Mouse (Mus musculus): ENCODE measurements around the gene Tma7. TPM values are rescaled to one million over a fixed set of nuclear protein-coding genes. Genes with fewer than 3 reads are reported as not detected.

Gene Tma7
- total RNA-seq, 2 experiments from 2014 or later = 113 to 530 TPM

DNA sequence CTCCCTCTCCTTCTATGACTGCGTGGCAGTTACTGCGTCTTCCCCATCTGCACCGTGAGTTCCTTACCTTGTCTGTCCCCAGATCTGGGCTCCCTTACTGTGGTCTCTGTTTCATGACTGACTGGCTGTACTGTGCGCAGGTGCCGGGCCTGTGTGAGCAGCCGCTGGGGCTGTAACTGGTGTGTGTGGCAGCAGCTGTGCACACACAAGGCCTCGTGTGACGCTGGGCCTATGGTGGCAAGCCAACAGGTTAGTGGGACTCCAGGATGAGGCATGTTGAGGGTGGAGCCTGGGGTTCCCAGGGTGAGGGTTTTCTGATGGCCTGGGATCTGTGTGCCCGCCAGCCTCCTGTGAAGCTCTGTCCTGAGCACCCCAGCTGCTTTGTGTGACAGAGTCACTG lies 21.7 kb upstream of the Tma7 start:
- no peak for ATAC-seq (replicated peaks; ENCODE audit: low FRiP score, low TSS enrichment, poor library complexity, severe bottlenecking)

DNA sequence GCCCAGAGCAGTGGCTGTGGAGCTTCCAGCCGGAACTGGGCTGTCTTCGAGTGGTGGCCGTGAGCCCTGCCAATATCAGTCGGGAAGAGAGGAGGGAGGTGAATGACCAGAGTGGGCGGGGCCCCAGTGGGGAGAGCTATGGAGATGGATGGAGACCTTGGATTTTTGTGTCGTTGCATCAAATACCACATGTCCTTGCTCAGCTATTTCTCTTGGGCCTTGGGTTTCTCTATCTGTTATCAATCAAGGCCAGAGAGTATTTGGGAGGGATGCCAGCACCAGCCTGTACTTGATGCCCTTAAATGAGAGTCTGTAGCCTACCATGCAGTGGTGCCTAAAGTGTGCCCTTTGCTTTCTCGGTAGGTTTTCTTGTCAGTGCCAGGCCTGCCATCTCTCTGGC lies 20.9 kb upstream of the Tma7 start:
- peak; percentile 58 for ATAC-seq (replicated peaks; ENCODE audit: low FRiP score, low TSS enrichment, poor library complexity, severe bottlenecking)

DNA sequence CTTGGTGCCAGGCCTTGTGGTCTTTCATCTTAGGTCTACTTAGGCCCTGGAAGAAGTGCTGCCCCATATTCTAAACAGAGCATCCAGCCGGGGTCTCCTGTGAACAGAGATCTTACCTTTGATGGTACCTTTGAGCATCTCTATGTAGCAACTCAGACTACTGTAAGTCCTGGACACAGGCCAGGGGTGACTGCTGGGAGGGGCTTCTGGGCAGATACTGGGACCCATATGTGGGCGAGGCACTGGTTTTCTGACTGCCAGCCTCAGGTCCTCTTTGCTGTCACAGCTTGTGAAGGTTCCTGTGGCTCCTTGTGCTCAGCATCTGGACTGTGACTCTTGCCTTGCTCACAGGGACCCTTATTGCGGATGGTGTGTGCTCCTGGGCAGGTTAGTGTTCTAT lies 20.2 kb upstream of the Tma7 start:
- no peak for ATAC-seq (replicated peaks; ENCODE audit: low FRiP score, low TSS enrichment, poor library complexity, severe bottlenecking)

DNA sequence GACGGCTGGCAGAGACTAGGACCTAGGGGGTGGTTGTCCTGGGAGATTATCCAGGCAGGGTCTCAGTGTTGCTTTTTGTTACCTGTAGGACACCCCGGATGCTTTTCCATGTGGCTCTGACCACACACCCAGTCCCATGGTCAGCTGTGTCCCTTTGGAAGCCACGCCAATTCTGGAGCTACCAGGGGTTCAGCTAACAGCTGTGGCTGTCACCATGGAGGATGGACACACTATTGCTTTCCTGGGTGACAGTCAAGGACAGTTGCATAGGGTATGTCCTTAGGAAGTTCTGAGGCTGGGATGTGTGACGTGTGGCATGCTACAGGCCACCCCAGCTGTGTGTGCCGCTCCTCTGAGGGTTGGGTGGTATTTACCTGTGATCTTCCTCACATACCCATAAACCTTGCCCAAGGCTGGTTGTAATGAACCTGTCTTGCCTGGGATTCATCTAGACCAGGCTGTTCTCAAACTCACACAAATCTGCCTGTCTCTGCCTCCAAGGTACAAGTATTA lies 19.6 kb upstream of the Tma7 start:
- ATAC-seq (replicated peaks; ENCODE audit: low FRiP score, low TSS enrichment, poor library complexity, severe bottlenecking) = no peak

DNA sequence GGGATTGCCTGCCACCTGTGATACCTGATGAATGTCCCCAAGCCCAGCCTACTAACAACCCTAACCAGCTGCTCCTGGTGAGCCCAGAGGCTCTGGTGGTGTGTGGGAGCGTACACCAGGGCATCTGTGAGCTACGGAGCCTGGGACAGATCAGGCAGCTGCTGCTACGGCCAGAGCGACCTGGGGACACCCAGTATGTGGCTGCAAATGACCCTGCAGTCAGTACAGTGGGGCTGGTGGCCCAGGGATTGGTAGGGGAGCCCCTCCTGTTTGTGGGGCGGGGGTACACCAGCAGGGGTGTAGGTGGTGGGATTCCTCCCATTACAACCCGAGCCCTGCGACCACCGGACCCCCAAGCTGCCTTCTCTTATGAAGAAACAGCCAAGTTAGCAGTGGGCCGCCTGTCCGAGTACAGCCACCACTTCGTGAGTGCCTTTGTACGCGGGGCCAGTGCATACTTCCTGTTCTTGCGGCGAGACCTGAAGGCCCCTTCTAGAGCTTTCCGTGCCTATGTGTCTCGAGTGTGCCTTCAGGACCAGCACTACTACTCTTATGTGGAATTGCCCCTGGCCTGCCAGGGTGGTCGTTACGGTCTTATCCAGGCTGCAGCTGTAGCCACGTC lies 18.0 kb upstream of the Tma7 start:
- ATAC-seq (replicated peaks; ENCODE audit: low FRiP score, low TSS enrichment, poor library complexity, severe bottlenecking) = no peak

DNA sequence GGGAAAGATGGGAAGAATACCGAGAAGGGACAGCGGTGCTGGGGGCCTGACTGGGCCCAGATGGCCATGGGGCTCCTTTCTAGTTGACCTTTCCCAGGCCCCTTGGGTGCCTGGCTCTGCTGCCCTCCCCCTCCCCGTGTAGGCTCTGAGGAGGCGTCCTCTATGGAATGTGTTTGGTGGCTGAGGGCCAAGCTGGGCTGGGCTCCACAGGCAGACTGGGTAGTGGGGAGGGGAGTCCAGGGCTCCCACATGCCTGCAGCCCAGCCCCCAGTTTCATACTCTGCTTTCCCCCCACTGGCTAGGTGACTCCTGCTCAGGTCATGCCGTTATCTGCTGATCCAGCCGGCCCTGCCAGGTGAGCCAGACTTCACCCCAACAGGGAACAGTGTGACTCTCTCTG lies 16.6 kb upstream of the Tma7 start:
- no peak for ATAC-seq (replicated peaks; ENCODE audit: low FRiP score, low TSS enrichment, poor library complexity, severe bottlenecking)

DNA sequence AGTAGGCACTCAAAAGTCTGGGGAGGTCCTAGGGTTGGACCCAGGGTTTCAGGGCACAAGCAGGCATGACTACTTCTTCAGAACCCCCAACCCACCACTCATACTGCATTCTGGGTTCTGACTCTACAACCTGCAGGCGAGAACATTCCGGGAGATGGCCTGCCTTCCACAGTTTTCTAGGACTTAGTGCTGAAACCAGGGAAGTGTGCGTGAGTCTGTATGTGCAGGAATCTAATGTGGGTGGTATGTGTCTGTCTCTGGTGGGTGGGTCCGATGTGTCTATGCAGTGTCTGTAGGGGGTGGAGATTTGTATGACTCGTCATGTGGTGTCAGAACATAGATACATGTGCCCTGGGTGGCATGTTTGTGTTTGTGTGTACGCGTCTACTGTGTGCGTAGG lies 16.0 kb upstream of the Tma7 start:
- no peak for ATAC-seq (replicated peaks; ENCODE audit: low FRiP score, low TSS enrichment, poor library complexity, severe bottlenecking)

DNA sequence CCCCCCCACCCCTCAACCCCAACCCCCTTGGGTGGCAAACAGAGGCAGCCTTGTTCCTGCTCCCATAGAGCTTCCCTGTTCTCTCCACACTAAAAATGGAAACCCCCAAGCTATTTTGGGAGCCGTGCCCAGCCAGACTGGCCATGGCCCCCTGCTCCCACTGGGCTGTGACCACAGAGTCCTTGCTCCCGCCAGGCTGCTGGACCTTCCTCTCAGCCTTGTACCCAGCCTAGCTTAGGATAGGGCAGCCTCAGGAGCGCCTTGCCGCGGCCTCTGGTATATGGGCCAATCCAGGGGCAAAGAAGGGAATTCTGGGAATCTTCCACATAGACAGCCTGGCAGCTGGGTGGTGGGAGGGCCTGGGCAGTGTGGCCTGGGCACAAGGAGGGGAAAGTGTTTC lies 15.4 kb upstream of the Tma7 start:
- no peak for ATAC-seq (replicated peaks; ENCODE audit: low FRiP score, low TSS enrichment, poor library complexity, severe bottlenecking)

DNA sequence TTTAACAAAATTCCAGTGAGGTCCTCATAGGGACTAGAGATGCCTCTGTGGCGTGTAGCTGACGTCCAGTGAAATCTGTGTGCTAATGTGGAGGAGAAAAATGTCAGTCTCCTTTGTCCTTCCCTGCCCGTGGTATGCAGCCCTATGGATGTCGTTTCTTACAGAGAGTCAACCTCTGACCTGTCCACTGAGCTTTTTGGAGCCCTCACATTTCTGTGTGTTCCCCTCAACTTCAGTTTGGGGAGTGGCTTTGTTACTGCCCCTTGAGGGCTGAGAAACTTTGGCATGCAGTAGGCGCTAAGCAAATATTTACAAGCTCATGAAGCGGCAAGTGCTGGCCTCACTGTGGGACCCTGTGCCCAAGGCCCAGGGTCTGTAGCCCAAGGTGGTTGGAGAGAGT lies 14.9 kb upstream of the Tma7 start:
- no peak for ATAC-seq (replicated peaks; ENCODE audit: low FRiP score, low TSS enrichment, poor library complexity, severe bottlenecking)

DNA sequence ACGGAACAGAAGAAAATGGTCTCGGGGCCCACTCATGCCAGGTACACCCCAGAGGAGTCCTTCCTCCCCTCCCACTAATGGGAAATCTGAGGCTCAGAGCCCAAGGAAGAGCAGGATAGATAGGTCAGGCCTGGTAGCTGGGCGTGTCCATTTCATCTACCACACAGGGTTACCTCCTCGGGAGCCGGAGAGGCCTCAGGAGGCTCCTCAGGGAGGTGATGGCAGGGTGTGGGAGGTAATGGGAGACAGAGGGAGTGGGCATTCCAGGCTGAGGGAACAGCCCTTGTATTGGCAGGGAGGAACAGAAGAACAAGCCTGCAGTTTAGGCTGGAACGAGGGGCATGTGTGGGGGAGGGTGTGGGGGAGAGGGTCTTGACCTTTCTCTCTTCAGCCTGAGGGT lies 14.5 kb upstream of the Tma7 start:
- no peak for ATAC-seq (replicated peaks; ENCODE audit: low FRiP score, low TSS enrichment, poor library complexity, severe bottlenecking)

DNA sequence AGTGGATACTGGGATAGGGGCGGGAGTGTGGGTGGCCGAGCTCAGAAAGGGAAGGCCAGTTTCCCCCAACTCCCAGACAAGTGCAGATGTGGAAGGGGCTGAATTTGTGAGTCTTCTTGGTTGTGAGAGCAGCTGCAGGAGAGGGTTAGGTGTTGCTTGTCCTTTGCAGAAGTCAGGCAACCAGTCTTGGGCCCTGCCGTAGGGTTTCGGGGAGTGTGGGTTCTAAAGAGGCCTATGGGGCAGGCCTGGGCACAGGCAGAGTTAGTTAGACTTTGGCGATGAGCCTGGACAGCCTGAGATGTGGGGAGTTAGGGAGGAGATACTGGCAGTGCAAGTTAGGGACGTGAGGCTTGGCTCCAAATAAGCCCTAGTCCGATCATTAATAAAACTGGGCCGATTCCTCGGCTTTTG lies 13.9 kb upstream of the Tma7 start:
- ATAC-seq (replicated peaks; ENCODE audit: low FRiP score, low TSS enrichment, poor library complexity, severe bottlenecking) = no peak

DNA sequence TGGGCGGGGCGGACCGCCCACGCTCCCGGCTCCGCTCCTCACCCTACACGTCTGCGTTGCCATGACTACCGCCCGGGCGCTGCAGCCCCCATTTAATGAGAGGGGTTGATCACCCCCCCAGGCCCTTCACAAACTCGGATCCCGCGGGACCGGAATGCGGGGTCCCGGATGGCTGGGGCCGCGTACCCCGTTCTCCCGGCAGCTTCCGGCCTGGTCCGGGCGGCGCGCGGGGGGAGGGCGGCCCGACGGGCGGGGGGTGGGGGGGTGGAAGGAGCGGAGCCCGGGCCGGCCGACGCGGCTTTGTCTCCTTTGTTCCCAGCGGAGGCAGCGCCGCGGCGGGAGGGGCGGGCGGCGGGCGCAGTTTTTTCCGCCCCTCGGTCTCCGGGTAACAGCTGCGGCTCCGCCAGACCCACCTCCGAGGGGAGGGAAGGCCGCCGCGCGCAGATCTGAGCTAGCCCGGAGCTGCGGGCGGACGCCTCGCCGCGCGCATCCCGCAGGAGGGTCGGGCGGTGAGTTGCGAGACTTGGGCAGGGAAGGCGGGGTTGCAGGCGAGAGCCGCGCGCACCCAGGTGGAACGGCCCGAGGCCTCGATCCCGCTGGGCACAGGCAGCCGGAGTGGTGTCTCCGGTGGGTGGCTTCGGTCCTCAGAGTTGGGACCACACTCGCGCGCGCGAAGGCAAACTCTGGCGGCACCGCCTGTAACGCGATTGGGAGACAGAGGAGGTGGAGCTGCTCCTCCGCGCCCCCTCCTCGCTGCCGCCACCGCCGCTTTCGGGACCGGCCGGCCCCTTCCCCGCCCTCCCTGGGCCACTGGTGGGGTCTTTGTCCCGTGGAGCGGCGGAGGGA lies 13.0 kb upstream of the Tma7 start, which contains the start of gene Plxnb1:
Gene Plxnb1, plus strand, starts transcription at position 253 of the 846 bp plus-strand sequence.
- ATAC-seq (replicated peaks; ENCODE audit: low FRiP score, low TSS enrichment, poor library complexity, severe bottlenecking) = peak; percentile 34; the same call in 1 of the 2 replicates

DNA sequence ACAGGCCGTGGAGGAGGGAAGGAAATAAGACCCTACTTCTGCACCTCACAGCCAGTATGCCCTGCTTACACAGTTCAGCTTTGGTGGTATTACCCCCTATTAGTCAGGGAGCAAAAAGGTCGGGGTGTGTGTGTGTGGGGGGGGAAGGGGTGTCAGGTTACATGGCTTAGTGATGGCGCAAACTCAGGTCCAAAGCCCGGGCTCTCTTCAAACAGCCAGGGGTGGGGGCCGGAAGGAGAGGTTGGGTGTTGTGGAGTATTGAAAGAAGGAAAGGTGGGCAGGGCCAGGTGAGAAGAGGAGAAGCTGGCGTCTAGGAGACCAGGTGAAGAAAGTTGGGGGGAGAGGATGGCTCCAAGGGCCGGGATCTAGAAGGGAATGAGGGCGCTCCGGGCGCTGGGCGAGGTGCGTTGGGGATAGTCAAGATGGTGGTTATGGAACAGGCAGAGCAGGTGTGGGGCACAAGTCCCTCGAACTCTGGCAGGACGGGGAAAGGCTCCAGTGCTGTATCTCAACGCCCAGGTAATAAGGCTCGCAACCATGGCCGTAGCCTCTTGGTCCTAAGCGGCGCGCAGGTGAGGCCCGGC lies 12.3 kb upstream of the Tma7 start:
- 0 out of 2 replicates have a peak, but pooled peaks have one; percentile 9 for ATAC-seq (replicated peaks; ENCODE audit: low FRiP score, low TSS enrichment, poor library complexity, severe bottlenecking)

DNA sequence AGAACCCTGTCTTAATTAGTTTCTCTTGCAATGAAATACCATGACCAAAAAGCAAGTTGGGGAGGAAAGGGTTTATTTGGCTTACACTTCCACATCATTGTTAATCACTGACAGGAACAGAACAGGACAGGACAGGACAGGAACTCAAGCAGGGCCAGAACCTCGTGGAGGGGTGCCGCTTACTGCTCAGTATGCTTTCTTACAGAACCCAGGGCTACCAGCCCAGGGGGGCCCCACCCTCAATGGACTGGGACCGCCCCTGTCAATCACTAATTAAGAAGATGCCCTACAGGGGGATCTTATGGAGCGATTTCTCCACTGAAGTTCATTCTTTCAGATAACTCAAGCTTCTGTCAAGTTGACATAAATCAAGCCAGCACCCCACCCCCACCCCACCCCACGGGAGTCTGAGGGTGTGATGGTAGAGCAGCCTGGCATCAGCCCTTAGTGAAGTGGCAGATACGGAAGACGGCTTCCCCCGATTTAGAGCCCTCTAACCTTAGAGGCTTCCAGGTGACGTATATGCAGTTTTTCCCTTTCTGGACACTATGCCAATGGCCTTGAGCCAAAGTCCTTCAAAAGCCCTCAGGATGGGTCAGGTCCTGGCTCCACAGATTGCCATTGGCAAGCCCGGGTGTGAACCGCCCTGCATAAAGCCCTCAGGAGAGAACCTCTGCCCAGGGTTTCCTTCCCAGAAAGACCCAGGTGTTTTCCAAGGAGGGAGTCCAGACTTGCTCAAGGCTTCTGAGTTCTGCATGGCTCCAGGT lies 11.6 kb upstream of the Tma7 start:
- ATAC-seq (replicated peaks; ENCODE audit: low FRiP score, low TSS enrichment, poor library complexity, severe bottlenecking) = no peak

DNA sequence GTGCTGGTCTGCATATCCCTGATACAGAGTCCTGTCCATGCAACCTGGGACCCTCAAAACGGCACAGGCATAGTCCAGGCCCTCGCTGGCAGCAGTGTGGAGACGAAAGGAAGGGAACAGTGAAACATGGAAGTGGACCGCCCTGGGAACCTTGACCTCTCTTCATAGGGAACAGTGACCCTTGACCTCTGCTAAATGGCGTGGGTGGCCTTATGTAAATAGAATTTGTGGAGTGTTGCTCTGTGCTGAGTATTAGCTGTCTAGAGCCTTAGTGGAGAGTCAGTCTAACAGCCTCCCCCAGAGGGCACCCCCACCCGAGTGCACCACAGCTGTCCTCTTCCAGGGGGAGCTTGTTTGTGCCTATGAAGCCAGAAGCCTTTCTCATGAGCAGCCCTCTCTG lies 10.4 kb upstream of the Tma7 start:
- no peak for ATAC-seq (replicated peaks; ENCODE audit: low FRiP score, low TSS enrichment, poor library complexity, severe bottlenecking)

DNA sequence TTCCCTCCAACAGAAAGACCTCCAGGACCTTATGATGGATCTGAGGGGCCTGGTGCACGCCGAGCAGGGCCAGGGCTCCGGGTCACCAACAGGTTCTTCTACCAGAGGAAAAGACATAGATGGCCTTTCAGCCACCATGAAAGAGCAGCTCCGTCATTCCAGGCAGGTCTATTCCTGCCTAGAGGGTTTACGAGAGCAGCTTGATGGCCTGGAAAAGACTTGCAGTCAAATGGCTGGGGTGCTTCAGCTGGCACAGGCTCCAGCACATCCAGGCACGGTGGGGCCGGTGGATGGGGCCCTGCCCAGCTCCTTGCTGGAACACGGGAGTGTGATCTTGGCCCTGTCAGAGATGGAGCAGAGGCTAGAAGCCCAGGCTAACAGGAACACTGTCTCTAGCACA lies 9.4 kb upstream of the Tma7 start:
- ATAC-seq (replicated peaks; ENCODE audit: low FRiP score, low TSS enrichment, poor library complexity, severe bottlenecking) = no peak

DNA sequence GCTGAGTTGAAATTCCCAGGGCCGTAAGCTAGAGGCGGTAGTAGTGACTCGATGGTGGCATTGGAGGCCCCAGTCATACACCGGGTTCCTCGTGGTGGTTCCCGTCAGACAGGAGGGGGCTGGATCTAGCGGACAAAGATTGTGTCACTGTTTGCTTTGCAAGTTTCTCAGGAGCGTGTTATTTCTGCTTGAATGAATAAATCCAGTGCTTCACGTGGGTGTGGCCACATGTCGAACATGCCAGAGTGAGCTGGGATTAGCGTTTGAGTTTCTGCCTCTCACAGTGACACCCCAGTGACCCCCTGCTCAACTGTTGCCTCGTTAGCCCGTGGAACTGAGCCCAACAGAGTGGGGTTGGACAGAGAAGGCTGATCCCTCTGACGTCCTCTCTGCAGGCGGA lies 8.1 kb upstream of the Tma7 start:
- ATAC-seq (replicated peaks; ENCODE audit: low FRiP score, low TSS enrichment, poor library complexity, severe bottlenecking) = no peak

DNA sequence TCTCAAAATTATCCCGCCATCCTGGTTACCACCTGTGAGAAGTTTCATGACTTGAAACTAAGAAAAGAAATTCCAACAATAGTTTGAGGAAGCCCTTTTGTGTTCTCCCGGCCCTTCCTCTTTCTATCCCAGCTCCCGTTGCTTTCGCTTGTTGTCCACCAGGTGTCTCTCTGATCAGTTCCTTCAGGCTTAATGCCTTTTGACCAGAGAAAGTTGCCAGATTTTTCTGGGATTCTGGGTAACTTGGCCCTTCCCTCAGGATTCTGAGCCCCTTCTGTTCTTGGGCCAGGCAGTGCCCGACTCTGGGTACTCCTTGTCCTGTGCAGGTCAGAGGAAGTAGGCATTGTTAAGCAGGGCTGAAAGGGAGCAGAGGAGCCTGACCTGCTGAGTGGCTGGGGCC lies 5.6 kb upstream of the Tma7 start:
- ATAC-seq (replicated peaks; ENCODE audit: low FRiP score, low TSS enrichment, poor library complexity, severe bottlenecking) = no peak

DNA sequence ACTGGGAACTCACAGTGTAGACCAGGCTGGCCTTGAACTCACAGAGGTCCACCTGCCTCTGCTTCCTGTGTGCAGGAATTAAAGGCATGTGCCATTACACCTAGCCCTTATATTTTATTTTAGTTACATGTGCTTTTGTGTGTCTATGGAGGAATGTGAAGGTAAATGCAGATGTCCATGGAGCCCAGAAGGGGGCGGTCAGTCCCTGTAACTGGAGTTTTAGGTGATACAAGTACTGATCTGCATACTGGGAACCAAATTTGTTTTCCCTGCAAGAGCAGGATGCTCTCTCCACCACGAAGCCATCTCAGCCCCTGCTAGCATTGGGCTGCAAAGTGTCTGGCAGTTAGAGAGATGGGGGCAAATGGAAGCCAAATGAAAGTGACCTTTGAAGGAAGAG lies 2.5 kb upstream of the Tma7 start:
- no peak for ATAC-seq (replicated peaks; ENCODE audit: low FRiP score, low TSS enrichment, poor library complexity, severe bottlenecking)

DNA sequence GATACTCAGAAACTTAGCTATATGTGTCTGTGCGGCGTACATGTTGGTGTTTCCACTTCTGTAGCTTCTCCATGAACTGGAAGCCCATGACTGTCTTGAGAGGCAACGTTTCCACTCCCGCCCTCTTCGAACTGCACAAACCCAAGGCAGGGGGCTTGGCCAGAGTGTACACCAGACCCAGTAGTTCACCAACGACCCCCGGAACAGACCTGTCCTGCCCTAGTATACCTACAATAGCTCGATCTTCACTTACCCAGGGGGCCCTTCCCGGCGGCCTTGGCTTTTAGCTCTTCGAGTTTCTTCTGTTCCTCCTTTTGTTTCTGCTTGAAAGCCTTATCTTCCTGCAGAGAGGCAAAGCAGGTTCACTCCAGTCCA lies 651 bp downstream of the Tma7 start:
- ATAC-seq (replicated peaks; ENCODE audit: low FRiP score, low TSS enrichment, poor library complexity, severe bottlenecking) = no peak

Measured in megakaryocyte-erythroid progenitor cell, adult 5-6 weeks (primary cell).